Mouse (Mus musculus): ENCODE results near the gene Khdc1a. TPM values are rescaled to one million over a fixed set of nuclear protein-coding genes. Genes with fewer than 3 reads are reported as not detected.

Gene Khdc1a
- polyA plus RNA-seq, 1 experiment = not detected

GRCm38 (mm10) chr1:21383256-21383655 lies 33.8 kb downstream of the Khdc1a start, which contains the start of gene Khdc1b:
Gene Khdc1b, plus strand, starts transcription at chr1:21383556.
- Histone ChIP-seq H3K27ac (ENCODE audit: insufficient read depth, low read depth, low read length) (no peak within 1 kb of the TSS), H3K4me1 (ENCODE audit: control insufficient read depth, insufficient read depth, low read length) (no peaks in the 10 kb centered on the region), H3K4me3 (ENCODE audit: insufficient read depth, low read depth, low read length) (no peak within 1 kb of the TSS)
- no peak for TF ChIP-seq POLR2A (IDR thresholded peaks at IDR 0.05; ENCODE audit: insufficient read depth, low read depth, low read length)
- no peak for TF ChIP-seq CTCF (IDR thresholded peaks at IDR 0.05; ENCODE audit: insufficient read depth, low read depth, low read length)
- WGBS = 88% methylated on average over 1 of the region's 1 CpGs

DNA sequence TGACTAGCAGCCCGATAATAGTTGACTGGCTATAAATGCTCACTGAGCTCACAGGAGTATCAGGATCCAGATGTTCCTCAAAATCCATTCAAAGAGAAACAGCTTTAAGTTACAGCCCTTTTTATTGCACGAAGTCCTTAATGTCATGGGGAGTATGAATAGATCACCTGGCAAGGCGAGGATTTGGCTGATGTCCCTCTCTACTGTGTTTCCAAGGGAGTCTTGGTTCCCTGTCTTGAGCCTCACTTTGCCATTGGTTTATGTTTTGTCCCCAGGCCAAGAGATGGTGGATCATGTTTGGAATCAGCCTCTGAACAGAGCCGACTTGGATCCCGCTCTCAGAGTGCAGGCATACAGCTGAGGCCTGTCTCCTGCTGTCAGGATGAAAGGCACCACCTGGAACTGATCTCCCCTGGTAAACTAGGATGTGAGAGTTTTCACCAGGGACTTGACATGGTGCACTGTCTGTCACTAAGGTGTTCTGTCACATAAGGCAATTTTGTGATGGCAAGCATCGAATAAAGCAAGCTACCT lies 41.8 kb downstream of the Khdc1a start:
- no peaks in the 10 kb centered on the region for H3K4me1 ChIP-seq (ENCODE audit: control insufficient read depth, insufficient read depth, low read length)
- no peak overlapping the region for H3K4me3 ChIP-seq (ENCODE audit: insufficient read depth, low read depth, low read length)
- no peak for TF ChIP-seq CTCF (IDR thresholded peaks at IDR 0.05; ENCODE audit: insufficient read depth, low read depth, low read length)
- TF ChIP-seq POLR2A (IDR thresholded peaks at IDR 0.05; ENCODE audit: insufficient read depth, low read depth, low read length) = no peak
- no peak overlapping the region for H3K27ac ChIP-seq (ENCODE audit: insufficient read depth, low read depth, low read length)
- WGBS = 82% methylated on average over 6 of the region's 6 CpGs

Other genes starting within 250 kb of the Khdc1a start
- not detected in 2 replicates for gene Tmem14a, start 131.1 kb upstream of the Khdc1a start, polyA plus RNA-seq (2012; ENCODE audit: insufficient read depth, insufficient read length, low replicate concordance, missing spikeins)
- not detected in 2 replicates for gene Gsta3, start 109.1 kb upstream of the Khdc1a start, polyA plus RNA-seq (2012; ENCODE audit: insufficient read depth, insufficient read length, low replicate concordance, missing spikeins)
- not detected in 2 replicates for gene Khdc1c, start 18.7 kb downstream of the Khdc1a start, polyA plus RNA-seq (2012; ENCODE audit: insufficient read depth, insufficient read length, low replicate concordance, missing spikeins)
- gene Khdc1b, start 33.9 kb downstream of the Khdc1a start, polyA plus RNA-seq (2012; ENCODE audit: insufficient read depth, insufficient read length, low replicate concordance, missing spikeins) = not detected in 2 replicates